Mouse (Mus musculus) testis, adult 2 months (tissue): ENCODE measurements around the gene Scnn1a. TPM values are rescaled to one million over a fixed set of nuclear protein-coding genes. Genes with fewer than 3 reads are reported as not detected.

Experiments used
- H3K27ac ChIP-seq: fragments of 200-500 bp; 2 replicates; pipeline ENCODE4 v1.5.1; 2012; ENCODE audit warnings: low read depth, low read length; ENCODE audit not compliant: control insufficient read depth, insufficient read depth
- H3K27me3 ChIP-seq: fragments of 200-500 bp; 2 replicates; pipeline ENCODE4 v1.6.1; 2012; ENCODE audit warnings: mild to moderate bottlenecking, low read length, moderate library complexity; ENCODE audit not compliant: control insufficient read depth, insufficient read depth
- H3K36me3 ChIP-seq: fragments of 200-500 bp; 2 replicates; pipeline ENCODE4 v1.6.1; 2012; ENCODE audit warnings: mild to moderate bottlenecking, low read length; ENCODE audit not compliant: control insufficient read depth, insufficient read depth
- H3K4me1 ChIP-seq: fragments of 200-500 bp; 2 replicates; pipeline ENCODE4 v1.6.1; 2012; ENCODE audit warnings: low read length; ENCODE audit not compliant: control insufficient read depth, insufficient read depth
- H3K4me3 ChIP-seq: fragments of 200-500 bp; 2 replicates; pipeline ENCODE4 v1.5.1; 2012; ENCODE audit warnings: low read depth, mild to moderate bottlenecking, low read length, moderate library complexity, mixed read lengths; ENCODE audit not compliant: control insufficient read depth
- CTCF ChIP-seq: fragments of 200-500 bp; IDR thresholded peaks from 2 replicates; pipeline ENCODE4 v1.5.1; 2012; ENCODE audit warnings: low read depth, mild to moderate bottlenecking, inconsistent platforms, low read length, moderate library complexity; ENCODE audit not compliant: control insufficient read depth, insufficient read depth, insufficient replicate concordance
- POLR2A ChIP-seq: fragments of 200-500 bp; IDR thresholded peaks from 2 replicates; pipeline ENCODE4 v1.6.1; 2012; ENCODE audit warnings: low read depth, mild to moderate bottlenecking, inconsistent platforms, low read length, moderate library complexity; ENCODE audit not compliant: control insufficient read depth
- polyA plus RNA-seq: library from polyadenylated mRNA; depleted of rRNA; stranded (reverse); fragments of >200 nt; gene quantifications from 2 replicates; pipeline ENCODE4 v1.2.3, GENCODE M21; 2012; rRNA removed

Gene Scnn1a
- polyA plus RNA-seq, 1 experiment, result 0.44 TPM

GRCm38 (mm10) chr6:125379781-125380180, 59.3 kb downstream of the Scnn1a start:
- H3K27ac ChIP-seq, result no peak overlapping the region
- no peaks in the 10 kb centered on the region for H3K27me3 ChIP-seq
- H3K4me3 ChIP-seq, result no peak overlapping the region
- H3K36me3 ChIP-seq, result no peaks in the 10 kb centered on the region
- peaks cover 6% of the 10 kb centered on the region for H3K4me1 ChIP-seq
- TF ChIP-seq POLR2A, result no peak
- no peak for TF ChIP-seq CTCF

GRCm38 (mm10) chr6:125380372-125381360, 60.2 kb downstream of the Scnn1a start, which contains the start of gene Plekhg6:
Gene Plekhg6 (minus strand): TSS chr6:125380793.
- H3K27ac ChIP-seq, result no peak within 1 kb of the TSS
- H3K4me3 ChIP-seq, result 0 out of 2 replicates have a peak within 1 kb of the TSS, but pooled peaks have one; percentile 26
- no peaks in the 10 kb centered on the region for H3K36me3 ChIP-seq
- TF ChIP-seq POLR2A (no peak), CTCF (no peak)
- H3K27me3 ChIP-seq, result no peaks in the 10 kb centered on the region
- H3K4me1 ChIP-seq, result peaks cover 6% of the 10 kb centered on the region

GRCm38 (mm10) chr6:125382024-125382423, 61.6 kb downstream of the Scnn1a start:
- no peaks in the 10 kb centered on the region for H3K36me3 ChIP-seq
- peaks cover 6% of the 10 kb centered on the region for H3K4me1 ChIP-seq
- no peak overlapping the region for H3K27ac ChIP-seq
- H3K4me3 ChIP-seq, result no peak overlapping the region
- no peaks in the 10 kb centered on the region for H3K27me3 ChIP-seq
- TF ChIP-seq POLR2A (no peak), CTCF (no peak)

- no peaks in the 10 kb centered on the region for H3K27me3 ChIP-seq
- H3K4me1 ChIP-seq, result peaks cover 3% of the 10 kb centered on the region
- H3K36me3 ChIP-seq, result no peaks in the 10 kb centered on the region
- no peak overlapping the region for H3K4me3 ChIP-seq
- H3K27ac ChIP-seq, result no peak overlapping the region
- TF ChIP-seq CTCF (no peak; the same call in 1 of the 2 replicates), POLR2A (no peak)
Measured at GRCm38 (mm10) chr6:125385066-125385974, 64.9 kb downstream of the Scnn1a start.

- Histone ChIP-seq H3K4me3 (no peak overlapping the region), H3K36me3 (no peaks in the 10 kb centered on the region), H3K27ac (no peak overlapping the region), H3K27me3 (no peaks in the 10 kb centered on the region), H3K4me1 (no peaks in the 10 kb centered on the region; the same call in 1 of the 2 replicates)
- TF ChIP-seq CTCF (no peak), POLR2A (no peak)
Measured at GRCm38 (mm10) chr6:125386080-125386479, 65.6 kb downstream of the Scnn1a start.

GRCm38 (mm10) chr6:125389853-125390252, 69.4 kb downstream of the Scnn1a start:
- Histone ChIP-seq H3K4me1 (no peaks in the 10 kb centered on the region), H3K4me3 (no peak overlapping the region), H3K36me3 (no peaks in the 10 kb centered on the region), H3K27ac (no peak overlapping the region), H3K27me3 (no peaks in the 10 kb centered on the region)
- TF ChIP-seq CTCF (no peak), POLR2A (no peak)

Other genes with a start within 250 kb of the Scnn1a start
- gene Chd4, start 224.7 kb upstream of the Scnn1a start, polyA plus RNA-seq, result 42.5 and 43.0 TPM in 2 replicates
- gene Nop2, start 188.8 kb upstream of the Scnn1a start, polyA plus RNA-seq, result 24.5 and 26.2 TPM in 2 replicates
- gene Iffo1, start 175.4 kb upstream of the Scnn1a start, polyA plus RNA-seq, result 60.9 and 62.9 TPM in 2 replicates
- 274 and 379 TPM in 2 replicates for gene Gapdh, start 154.2 kb upstream of the Scnn1a start, polyA plus RNA-seq
- gene Ncapd2, start 129.0 kb upstream of the Scnn1a start, polyA plus RNA-seq, result 100 and 109 TPM in 2 replicates
- gene Mrpl51, start 128.9 kb upstream of the Scnn1a start, polyA plus RNA-seq, result 171 and 194 TPM in 2 replicates
- 10.3 and 11.3 TPM in 2 replicates for gene Vamp1, start 105.1 kb upstream of the Scnn1a start, polyA plus RNA-seq
- gene Tapbpl, start 88.8 kb upstream of the Scnn1a start, polyA plus RNA-seq, result 8.0 and 9.3 TPM in 2 replicates
- 0.23 and 0.70 TPM in 2 replicates for gene Cd27, start 83.6 kb upstream of the Scnn1a start, polyA plus RNA-seq
- 2,638 and 2,960 TPM in 2 replicates for gene Tuba3a, start 34.6 kb upstream of the Scnn1a start, polyA plus RNA-seq
- gene Ltbr, start 6.8 kb upstream of the Scnn1a start, polyA plus RNA-seq, result 10.9 and 11.2 TPM in 2 replicates
- 18.2 and 21.0 TPM in 2 replicates for gene Tnfrsf1a, start 28.7 kb downstream of the Scnn1a start, polyA plus RNA-seq
- gene Plekhg6, start 60.1 kb downstream of the Scnn1a start, polyA plus RNA-seq, result 0.11 and 0.46 TPM in 2 replicates
- 8.6 and 12.4 TPM in 2 replicates for gene Cd9, start 174.1 kb downstream of the Scnn1a start, polyA plus RNA-seq
- gene Vwf, start 226.1 kb downstream of the Scnn1a start, polyA plus RNA-seq, result 15.4 and 16.5 TPM in 2 replicates